Mouse (Mus musculus): ENCODE data around the gene Maneal.

Gene Maneal

DNA sequence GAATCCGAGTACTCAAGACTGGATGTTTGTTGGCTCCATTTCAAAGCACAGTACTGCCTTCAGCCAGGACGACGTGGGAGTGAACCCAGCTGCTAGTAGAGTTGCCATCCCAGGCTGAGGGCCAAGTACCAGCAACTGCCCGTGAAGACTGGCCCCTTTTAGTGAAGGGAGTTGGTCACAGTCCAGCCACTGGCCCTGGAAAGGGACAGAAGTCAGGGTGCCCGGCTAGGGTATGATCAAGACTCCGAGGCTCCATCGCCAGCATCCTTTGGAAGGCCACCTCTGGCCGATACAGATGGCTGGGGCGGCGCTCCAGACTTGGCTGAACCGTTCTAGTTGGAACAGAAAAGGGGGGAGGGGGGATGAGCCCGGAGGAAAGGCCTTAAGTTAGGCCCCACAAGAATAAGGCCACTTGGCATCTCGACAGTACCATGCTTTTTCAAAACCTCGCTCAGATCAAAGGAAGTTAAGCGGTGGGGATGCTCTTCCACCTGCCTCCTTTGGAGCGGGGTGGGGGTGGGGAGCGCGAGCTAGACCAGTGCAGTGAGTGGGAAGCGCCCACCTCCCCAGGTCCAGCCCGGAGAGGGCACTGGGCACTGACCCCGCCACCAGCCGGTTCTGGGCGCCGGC lies 12.2 kb downstream of the Maneal start:
- no peak for DNase-seq (ENCODE audit: low read depth)

DNA sequence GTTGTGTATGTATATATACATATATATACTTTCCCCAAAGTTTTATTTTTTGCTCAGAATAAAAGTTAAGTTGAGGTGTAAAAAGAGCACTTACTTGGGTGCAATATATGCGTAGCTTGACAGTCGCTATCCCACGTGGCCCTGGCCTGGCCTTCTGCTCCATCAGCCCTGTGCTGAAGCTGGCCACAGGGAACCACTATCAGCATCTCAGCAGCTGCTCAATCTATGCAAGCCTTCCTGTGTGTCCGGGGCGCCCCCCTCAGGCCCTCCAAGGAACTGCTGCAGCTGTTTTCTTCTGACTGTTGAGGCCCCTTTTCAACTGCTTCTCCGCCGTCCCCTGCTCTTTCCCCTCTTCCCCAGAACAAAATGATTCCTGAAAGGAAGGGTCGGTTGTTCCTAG lies 14.4 kb downstream of the Maneal start:
- DNase-seq (ENCODE audit: low read depth): peak; percentile 75

DNA sequence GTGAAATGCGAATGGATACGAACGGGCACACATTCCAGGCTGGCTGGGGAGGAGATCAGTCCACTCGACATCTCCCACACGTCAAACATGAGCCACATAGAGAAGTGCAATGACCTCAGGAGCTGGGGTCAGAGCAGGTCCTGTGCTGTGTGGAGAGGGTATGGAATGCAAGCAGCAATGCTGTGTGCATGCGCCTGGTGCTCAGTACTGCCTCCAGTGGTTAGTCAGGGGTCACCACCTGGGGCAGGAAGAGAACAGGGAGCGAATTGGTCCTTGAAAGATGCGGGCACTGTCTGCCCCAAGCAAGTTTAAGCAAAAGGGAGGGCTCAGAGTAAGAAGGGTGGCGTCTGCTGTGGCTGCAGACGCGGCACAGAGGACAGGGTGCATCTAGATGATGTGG lies 18.5 kb downstream of the Maneal start:
- no peak for DNase-seq (ENCODE audit: low read depth)

DNA sequence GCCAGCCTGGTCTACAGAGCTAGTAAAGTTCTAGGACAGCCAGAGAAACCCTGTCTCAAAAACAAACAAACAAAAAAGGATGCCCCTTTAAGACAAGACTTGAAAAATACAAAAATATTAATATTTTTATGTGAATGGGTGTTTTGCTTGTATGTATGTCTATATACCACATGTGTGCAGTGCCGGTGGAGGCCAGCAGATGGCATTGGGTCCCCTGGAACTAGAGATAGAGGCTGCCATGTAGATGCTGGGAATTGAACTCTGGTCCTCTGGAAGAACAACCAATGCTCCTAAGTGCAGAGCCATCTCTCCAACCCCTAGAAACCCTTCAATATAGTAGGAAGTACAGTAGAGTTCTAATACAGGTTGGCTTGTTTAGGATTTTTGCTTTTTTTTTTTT lies 21.0 kb downstream of the Maneal start:
- DNase-seq (ENCODE audit: low read depth): no peak

DNA sequence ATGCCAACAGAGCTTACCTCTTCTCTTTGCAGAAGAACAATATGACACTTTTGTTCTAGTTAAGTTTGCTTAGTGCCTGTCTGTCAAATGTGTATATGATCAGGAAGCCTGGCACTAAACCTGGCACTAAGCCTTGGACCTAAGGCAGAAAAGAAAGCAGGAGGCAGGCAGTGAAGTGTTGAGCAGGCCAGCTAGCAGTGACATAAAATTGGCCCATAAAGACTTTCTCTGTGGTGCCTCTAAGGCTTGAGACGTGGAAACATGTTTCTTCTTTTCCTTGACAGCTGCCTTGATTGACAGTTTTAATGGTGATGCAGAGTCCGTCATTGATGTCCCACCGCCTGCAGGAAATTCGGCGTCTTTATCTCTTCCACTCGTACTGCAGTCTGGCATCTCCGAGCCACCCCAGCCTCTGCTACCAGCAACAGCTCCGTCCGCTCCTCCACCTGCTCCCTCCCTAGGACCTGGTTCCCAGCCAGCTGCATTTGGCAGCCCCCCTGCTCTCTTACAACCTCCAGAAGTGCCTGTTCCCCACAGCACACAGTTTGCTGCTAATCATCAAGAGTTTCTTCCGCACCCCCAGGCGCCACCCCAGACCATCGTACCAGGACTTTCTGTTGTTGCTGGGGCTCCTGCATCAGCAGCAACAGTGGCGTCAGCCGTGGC lies 23.8 kb downstream of the Maneal start:
- DNase-seq (ENCODE audit: low read depth): no peak

DNA sequence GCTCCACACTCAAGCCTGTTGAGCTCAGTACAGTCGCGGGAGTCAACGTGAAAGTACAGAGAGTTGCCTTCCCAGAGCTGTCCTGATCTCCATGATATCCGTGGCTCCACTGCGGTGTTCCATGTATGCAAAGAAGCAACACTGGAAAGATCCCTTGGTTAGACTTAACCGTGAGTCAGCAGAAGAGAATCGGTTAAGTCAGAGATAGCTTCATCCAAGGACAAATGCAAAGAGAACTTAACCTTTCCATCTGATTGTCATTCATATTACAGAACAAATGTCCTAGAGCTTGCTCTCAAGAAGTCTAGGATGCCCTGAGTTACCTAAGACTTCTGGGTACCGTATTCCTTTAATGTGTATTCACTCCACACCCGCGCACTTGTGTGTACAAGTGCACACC lies 29.2 kb downstream of the Maneal start:
- no peak for DNase-seq (ENCODE audit: low read depth)

DNA sequence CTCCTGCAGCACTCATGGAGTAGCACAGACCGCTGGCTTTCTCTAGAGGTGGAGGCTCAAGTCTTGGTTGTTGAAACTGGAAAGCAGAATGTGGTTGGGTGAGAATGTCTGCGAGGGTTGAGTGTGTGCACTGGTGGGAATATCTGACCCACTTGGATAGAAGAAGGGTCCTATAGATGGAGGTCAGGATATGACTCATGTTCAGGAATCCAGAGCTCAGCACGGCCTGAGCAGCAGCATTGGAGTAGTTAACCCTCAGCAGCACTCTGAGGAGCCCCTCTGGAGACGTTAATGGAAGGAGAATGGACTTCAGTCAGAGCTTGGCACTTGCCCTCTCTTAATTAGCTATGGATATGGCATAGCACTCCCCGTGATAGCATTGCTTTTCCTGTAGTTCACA lies 32.3 kb downstream of the Maneal start:
- no peak for DNase-seq (ENCODE audit: low read depth)

DNA sequence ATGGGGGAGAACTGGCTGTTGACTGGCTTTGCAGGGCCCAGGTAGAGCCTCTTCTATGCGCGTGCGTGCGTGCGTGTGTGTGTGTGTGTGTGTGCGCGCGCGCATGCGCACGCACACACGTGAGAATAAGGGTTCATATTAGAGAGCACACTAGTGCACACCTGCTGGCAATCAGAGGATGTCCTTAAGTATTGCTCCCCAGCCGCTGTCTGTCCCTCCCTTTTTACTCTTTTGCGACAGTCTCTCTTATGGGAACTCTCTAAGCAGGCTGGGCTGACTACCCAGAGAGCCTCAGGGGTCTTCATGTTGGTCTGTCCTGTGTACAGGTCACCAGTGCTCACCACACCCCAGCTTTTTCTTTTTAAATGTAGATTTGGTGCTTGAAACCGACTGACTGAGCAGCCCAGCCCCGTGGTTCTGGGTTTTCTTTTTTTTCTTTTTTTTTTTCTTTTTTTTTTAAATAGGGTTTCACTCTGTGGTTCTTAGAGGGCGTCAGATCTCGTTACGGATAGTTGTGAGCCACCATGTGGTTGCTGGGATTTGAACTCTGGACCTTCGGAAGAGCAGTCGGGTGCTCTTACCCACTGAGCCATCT lies 36.5 kb downstream of the Maneal start:
- DNase-seq (ENCODE audit: low read depth): no peak

DNA sequence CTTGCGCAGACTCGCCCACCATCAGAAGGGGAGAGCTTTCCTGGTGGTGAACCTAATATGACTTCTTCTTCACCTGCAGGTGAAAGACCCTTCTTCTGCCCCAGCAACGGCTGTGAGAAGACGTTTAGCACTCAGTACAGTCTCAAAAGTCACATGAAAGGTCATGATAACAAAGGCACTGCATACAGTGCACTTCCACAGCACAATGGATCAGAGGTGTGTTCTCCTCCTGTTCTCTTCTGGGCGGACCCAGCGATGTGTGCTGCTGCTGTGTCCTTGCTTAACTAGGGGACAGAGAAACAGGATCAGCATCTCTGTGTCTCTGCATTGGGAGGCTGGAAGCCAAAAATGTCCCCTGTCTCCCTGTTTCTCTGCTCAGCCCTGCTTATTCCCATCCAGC lies 37.0 kb downstream of the Maneal start:
- DNase-seq (ENCODE audit: low read depth): no peak

DNA sequence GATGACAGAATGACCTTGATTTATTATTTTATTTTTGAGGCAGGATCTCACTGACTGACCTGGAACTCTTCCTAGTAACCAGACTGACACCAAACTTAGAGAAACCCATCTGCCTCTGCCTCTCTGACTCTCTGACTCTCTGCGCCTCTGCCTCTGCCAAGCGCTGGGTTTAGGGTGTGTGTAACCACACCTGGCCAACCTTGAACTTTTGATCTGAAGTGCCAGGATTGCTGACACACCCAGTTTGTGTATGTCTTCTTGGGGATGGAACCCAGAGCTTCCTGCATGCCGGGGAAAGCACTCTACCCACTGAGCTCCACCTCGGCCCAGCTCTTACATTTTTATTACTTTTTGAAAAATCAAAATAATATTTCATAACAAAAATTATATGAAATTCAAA lies 43.1 kb downstream of the Maneal start:
- no peak for DNase-seq (ENCODE audit: low read depth)

DNA sequence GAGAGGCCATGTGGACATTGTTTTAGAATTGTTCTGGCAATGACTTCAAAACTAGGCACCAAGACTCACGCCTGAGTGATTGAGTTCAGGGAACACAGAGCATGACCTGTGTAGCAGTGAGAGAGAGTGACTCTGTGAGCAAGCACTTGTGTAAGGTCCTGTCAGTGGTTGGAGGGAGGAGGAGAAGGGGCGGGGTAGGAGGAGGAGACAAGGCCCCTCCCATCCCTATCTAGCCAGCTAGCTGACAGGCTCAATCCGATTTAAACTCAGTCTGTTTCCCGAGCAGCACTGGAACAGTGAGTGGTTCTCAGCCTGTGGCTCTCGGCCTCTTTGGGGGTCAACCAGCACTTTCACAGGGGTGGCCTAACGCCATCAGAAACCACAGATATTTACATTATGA lies 44.2 kb downstream of the Maneal start:
- DNase-seq (ENCODE audit: low read depth): peak; percentile 42

DNA sequence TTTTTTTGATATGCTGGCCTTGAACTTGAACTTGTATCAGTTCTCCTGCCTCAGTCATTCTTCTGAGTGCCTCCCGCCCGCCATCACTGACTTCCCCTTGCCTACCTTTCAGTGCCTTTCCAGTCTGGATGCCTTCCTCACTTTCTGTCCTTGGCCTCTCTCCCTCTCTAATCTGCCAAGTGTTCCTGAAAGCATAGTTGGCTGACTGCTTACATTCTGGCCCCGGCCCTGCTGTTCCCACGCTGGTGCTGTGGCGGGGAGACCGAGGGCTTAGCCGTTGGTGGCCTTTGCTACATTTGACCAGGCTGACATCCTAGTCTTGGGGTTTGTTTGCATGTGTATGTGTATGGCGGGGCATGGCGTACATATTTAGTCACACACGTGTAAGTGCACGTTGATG lies 46.1 kb downstream of the Maneal start:
- no peak for DNase-seq (ENCODE audit: low read depth)

DNA sequence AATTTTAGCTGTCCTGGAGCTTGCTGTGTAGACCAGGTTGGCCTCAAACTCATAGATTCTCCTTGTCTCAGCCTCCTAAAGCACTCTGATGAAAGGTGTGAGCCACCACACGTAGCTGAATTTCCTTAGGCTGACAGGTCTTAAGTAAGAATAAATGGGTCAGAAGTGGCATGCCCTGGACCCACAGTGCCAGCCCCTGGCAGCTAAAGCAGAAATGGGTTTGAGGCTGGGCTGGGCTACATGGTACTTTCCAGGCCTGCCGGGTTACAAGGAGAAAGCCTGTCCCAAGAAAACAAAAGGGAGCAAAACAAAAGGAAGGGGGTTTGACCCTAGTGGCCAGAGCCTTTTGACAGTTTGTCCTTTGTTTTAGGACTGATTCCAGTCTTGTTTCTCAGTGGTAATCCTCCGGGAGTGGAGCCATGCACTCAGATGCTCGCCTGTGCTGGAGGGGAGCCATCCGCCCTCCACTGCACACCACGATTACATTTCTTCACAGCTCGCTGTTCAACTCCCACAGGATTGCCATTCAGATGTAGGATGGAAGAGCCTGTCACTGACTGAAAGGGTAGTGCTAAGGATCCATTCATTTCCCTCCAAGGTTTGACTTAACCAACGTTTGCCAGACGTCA lies 50.5 kb downstream of the Maneal start:
- no peak for DNase-seq (ENCODE audit: low read depth)

DNA sequence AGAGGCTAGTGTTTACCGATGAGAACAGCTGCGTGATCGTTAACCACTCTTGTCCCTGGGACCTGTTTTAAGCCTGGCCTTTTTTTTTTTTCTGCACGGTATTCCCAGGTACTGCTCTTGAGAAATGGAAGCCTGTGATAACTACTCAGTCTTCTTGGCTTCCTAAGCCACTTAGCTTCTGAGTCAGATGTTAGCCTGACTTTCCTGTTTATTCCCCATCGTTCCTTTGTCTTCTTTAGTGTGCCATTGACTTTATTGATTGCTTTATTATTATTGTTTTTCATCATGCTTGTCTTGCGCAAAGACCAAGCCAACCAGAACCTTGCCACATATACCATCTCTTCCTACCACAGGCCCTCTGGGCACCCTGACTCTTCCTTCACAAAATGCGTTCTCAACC lies 51.9 kb downstream of the Maneal start:
- DNase-seq (ENCODE audit: low read depth): no peak

DNA sequence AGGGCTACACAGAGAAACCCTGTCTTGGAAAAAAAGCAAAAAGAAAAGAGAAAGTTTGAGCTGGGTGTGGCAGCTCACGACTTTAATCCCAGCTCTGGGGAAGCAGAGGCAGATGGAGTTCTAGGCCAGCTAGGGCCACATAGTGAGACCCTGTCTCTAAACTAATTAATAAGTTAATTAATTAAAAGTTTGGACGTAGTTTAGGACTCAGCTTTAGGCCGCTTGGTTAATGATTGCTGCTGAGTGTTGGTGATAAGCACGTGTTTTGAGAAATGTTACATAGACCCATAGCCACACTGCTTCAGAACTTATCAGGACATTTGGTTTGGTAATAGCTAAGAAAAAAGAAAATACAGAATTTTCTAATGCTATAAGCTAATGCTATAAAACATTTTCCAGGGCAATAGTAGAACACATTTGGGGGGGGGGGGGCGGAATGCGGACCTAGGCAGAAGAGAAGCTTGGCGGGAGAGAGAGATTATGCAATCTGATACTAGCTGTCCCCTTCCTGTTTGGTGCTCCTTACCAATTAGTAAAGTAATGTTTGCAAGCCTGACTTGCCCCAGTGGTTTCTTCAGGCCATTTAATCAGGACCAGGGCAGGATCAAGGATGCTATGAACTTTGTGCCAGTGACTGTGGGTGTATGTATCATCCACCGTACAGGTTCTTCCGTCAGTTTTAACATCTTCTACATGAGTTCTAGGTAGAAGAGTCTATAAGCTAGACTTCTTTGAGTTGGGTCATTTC lies 52.7 kb downstream of the Maneal start:
- no peak for DNase-seq (ENCODE audit: low read depth)

DNA sequence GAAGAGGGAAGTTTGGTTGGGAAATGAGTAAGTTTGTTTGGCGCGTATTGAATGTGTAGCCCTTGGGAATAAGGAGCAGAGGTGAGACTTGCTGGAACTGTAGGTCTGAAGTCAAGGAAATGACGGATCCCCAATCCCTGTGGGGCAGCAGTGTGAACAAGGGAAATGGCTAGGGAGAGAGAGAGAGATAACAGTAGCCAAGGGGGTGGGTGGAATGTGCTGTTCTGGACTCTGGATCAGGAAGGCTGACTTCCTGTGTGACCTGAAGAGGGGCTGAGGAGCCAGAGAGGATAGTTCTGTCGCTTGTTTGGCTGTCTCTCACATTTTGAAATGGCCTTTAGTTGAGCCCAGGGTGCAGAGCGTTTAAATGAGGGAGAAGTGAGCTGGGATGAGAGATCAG lies 53.5 kb downstream of the Maneal start:
- no peak for DNase-seq (ENCODE audit: low read depth)

Measured in c-Kit-positive CD71-negative TER-119-negative erythroid progenitor cells, embryonic 14.5 days (primary cell).